Mouse (Mus musculus) forebrain, postnatal 0 days (tissue): ENCODE measurements around the gene Copz1. TPM values are rescaled to one million over a fixed set of nuclear protein-coding genes. Genes with fewer than 3 reads are reported as not detected.

Experiments
- ATAC-seq: fragments of 200-750 bp; cut with Nextera tagmentation; 2 replicates; pipeline ENCODE4 v1.8.0; 2017; ENCODE audit warnings: mild to moderate bottlenecking, moderate library complexity
- DNase-seq: peaks from one replicate; pipeline ENCODE4 v3.0.0-alpha.2; 2015
- H3K27ac ChIP-seq: fragments of 300-500 bp; sonication (generic); 2 replicates; pipeline ENCODE4 v1.5.1; 2014; ENCODE audit warnings: low read depth, mild to moderate bottlenecking, antibody characterized with exemption, low read length, moderate library complexity, mixed read lengths
- H3K27me3 ChIP-seq: fragments of 300-500 bp; sonication (generic); 2 replicates; pipeline ENCODE4 v1.6.1; 2014; ENCODE audit warnings: mild to moderate bottlenecking, low read length, mixed read lengths; ENCODE audit not compliant: insufficient read depth
- H3K36me3 ChIP-seq: fragments of 300-500 bp; sonication (generic); 2 replicates; pipeline ENCODE4 v1.6.1; 2014; ENCODE audit warnings: mild to moderate bottlenecking, moderate library complexity; ENCODE audit not compliant: insufficient read depth
- H3K4me1 ChIP-seq: fragments of 300-500 bp; sonication (generic); 2 replicates; pipeline ENCODE4 v1.6.1; 2014; ENCODE audit warnings: antibody characterized with exemption; ENCODE audit not compliant: insufficient read depth
- H3K4me2 ChIP-seq: fragments of 300-500 bp; sonication (generic); 2 replicates; pipeline ENCODE4 v1.6.1; 2014; ENCODE audit warnings: low read depth, mild to moderate bottlenecking, moderate library complexity
- H3K4me3 ChIP-seq: fragments of 300-500 bp; sonication (generic); 2 replicates; pipeline ENCODE4 v1.5.1; 2014; ENCODE audit warnings: low read depth, low read length, mixed read lengths
- H3K9ac ChIP-seq: fragments of 300-500 bp; sonication (generic); 2 replicates; pipeline ENCODE4 v1.6.1; 2014; ENCODE audit warnings: mild to moderate bottlenecking
- H3K9me3 ChIP-seq: fragments of 300-500 bp; sonication (generic); 2 replicates; pipeline ENCODE4 v1.6.1; 2016; ENCODE audit warnings: low read length
- CTCF ChIP-seq: sonication (generic); IDR thresholded peaks from 2 replicates; pipeline ENCODE4 v1.5.1; 2016; ENCODE audit warnings: antibody characterized with exemption, control low read depth, low read depth
- WGBS: fragments of 180-500 bp; shearing (Covaris S2); extraction: QIAGEN DNeasy Blood & Tissue Kit; methylation state at CpG from one replicate; pipeline ENCODE4 v1.1.7; 2014; 5-methylcytosine and 5-hydroxymethylcytosine counted together
- polyA plus RNA-seq: library from polyadenylated mRNA; unstranded; fragments of >200 nt; fragmentation: Nextera tagmentation; extraction: Ambion mirVana; gene quantifications from 2 replicates; pipeline ENCODE4 v1.2.1, GENCODE M21; 2015
- total RNA-seq: library from RNA; depleted of rRNA; stranded (reverse); fragments of >200 nt; gene quantifications from 2 replicates; pipeline ENCODE4 v1.2.3, GENCODE M21; 2014

Copz1 gene
- total and polyA plus RNA-seq, 2 experiments from 2014 or later, result 147 to 209 TPM

- Histone ChIP-seq H3K4me3 (peak overlapping the region; percentile 52), H3K4me2 (peak overlapping the region; percentile 85), H3K27ac (peak overlapping the region; percentile 99), H3K9me3 (no peaks in the 10 kb centered on the region), H3K4me1 (peaks cover 49% of the 10 kb centered on the region), H3K36me3 (no peaks in the 10 kb centered on the region), H3K9ac (peak overlapping the region; percentile 79), H3K27me3 (no peaks in the 10 kb centered on the region)
- ATAC-seq, result no peak
- WGBS, result 11% methylated on average over 8 of the region's 8 CpGs
- DNase-seq, result peak; percentile 54
- no peak for TF ChIP-seq CTCF
Observed at GRCm38 (mm10) chr15:103303916-103304615, 31.6 kb downstream of the Copz1 start.

GRCm38 (mm10) chr15:103304616-103304969, 32.1 kb downstream of the Copz1 start:
- H3K27ac ChIP-seq, result peak overlapping the region; percentile 99
- DNase-seq, result no peak
- peak; percentile 3 for ATAC-seq
- peak overlapping the region; percentile 79 for H3K9ac ChIP-seq
- H3K9me3 ChIP-seq, result no peaks in the 10 kb centered on the region
- H3K4me1 ChIP-seq, result peaks cover 43% of the 10 kb centered on the region
- peak overlapping the region; percentile 85 for H3K4me2 ChIP-seq
- under 1% methylated on average over 9 of the region's 9 CpGs for WGBS
- no peak for TF ChIP-seq CTCF
- no peaks in the 10 kb centered on the region for H3K36me3 ChIP-seq
- peak overlapping the region; percentile 52 for H3K4me3 ChIP-seq
- no peaks in the 10 kb centered on the region for H3K27me3 ChIP-seq

GRCm38 (mm10) chr15:103305070-103305678, 32.7 kb downstream of the Copz1 start:
- Histone ChIP-seq H3K9me3 (no peaks in the 10 kb centered on the region), H3K36me3 (no peaks in the 10 kb centered on the region), H3K4me3 (peak overlapping the region; percentile 52), H3K9ac (peak overlapping the region; percentile 79), H3K27ac (peak overlapping the region; percentile 99), H3K27me3 (no peaks in the 10 kb centered on the region), H3K4me1 (peaks cover 38% of the 10 kb centered on the region), H3K4me2 (peak overlapping the region; percentile 85)
- peak; percentile 99 for DNase-seq
- peak; percentile 95 for ATAC-seq
- no peak for TF ChIP-seq CTCF
- WGBS, result under 1% methylated on average over 69 of the region's 71 CpGs

GRCm38 (mm10) chr15:103305792-103306645, 33.5 kb downstream of the Copz1 start:
- H3K9me3 ChIP-seq, result no peaks in the 10 kb centered on the region
- H3K27me3 ChIP-seq, result no peaks in the 10 kb centered on the region
- DNase-seq (no peak), ATAC-seq (no peak)
- H3K36me3 ChIP-seq, result no peaks in the 10 kb centered on the region
- peak overlapping the region; percentile 52 for H3K4me3 ChIP-seq
- peak overlapping the region; percentile 85 for H3K4me2 ChIP-seq
- peaks cover 29% of the 10 kb centered on the region for H3K4me1 ChIP-seq
- WGBS, result 34% methylated on average over 8 of the region's 8 CpGs
- peak overlapping the region; percentile 72 for H3K9ac ChIP-seq
- TF ChIP-seq CTCF, result no peak
- H3K27ac ChIP-seq, result peak overlapping the region; percentile 99

GRCm38 (mm10) chr15:103307125-103307524, 34.6 kb downstream of the Copz1 start:
- WGBS, result under 1% methylated on average over 7 of the region's 7 CpGs
- Histone ChIP-seq H3K27ac (peak overlapping the region; percentile 99; the same call in 1 of the 2 replicates), H3K27me3 (no peaks in the 10 kb centered on the region), H3K4me2 (peak overlapping the region; percentile 13; the same call in 1 of the 2 replicates), H3K4me3 (no peak overlapping the region), H3K9ac (peak overlapping the region; percentile 31; the same call in 1 of the 2 replicates), H3K9me3 (no peaks in the 10 kb centered on the region), H3K4me1 (peaks cover 28% of the 10 kb centered on the region), H3K36me3 (no peaks in the 10 kb centered on the region)
- DNase-seq (peak; percentile 96), ATAC-seq (no peak)
- peak; percentile 97 for TF ChIP-seq CTCF

- Histone ChIP-seq H3K27ac (no peak overlapping the region), H3K4me2 (no peak overlapping the region), H3K9ac (peak overlapping the region; percentile 14; the same call in 1 of the 2 replicates), H3K9me3 (no peaks in the 10 kb centered on the region), H3K36me3 (no peaks in the 10 kb centered on the region), H3K4me1 (peaks cover 28% of the 10 kb centered on the region), H3K4me3 (no peak overlapping the region), H3K27me3 (no peaks in the 10 kb centered on the region)
- DNase-seq (no peak), ATAC-seq (no peak)
- WGBS, result 51% methylated on average over 28 of the region's 28 CpGs
- no peak for TF ChIP-seq CTCF
Observed at GRCm38 (mm10) chr15:103308056-103308875, 35.8 kb downstream of the Copz1 start.
